Mouse (Mus musculus) forebrain, embryonic 10.5 days (tissue): ENCODE measurements around the gene Tfdp2. TPM values are rescaled to one million over a fixed set of nuclear protein-coding genes. Genes with fewer than 3 reads are reported as not detected.

Experiments used
- DNase-seq: peaks from one replicate; pipeline ENCODE4 v3.0.0-alpha.2; 2017; ENCODE audit warnings: low spot score; ENCODE audit errors: extremely low spot score
- H3K27ac ChIP-seq: fragments of 300-500 bp; sonication (generic); 2 replicates; pipeline ENCODE4 v1.5.1; 2016; ENCODE audit warnings: mild to moderate bottlenecking
- H3K27me3 ChIP-seq: fragments of 300-500 bp; sonication (generic); 2 replicates; pipeline ENCODE4 v1.6.1; 2016; ENCODE audit warnings: mild to moderate bottlenecking; ENCODE audit not compliant: poor library complexity, severe bottlenecking
- H3K36me3 ChIP-seq: fragments of 300-500 bp; sonication (generic); replicated peaks from 2 replicates; pipeline ENCODE4 v1.6.1; 2016; ENCODE audit warnings: mild to moderate bottlenecking, moderate library complexity
- H3K4me1 ChIP-seq: fragments of 300-500 bp; sonication (generic); 2 replicates; pipeline ENCODE4 v1.6.1; 2016
- H3K4me3 ChIP-seq: fragments of 300-500 bp; sonication (generic); 2 replicates; pipeline ENCODE4 v1.5.1; 2016; ENCODE audit warnings: mild to moderate bottlenecking, moderate library complexity
- H3K9me3 ChIP-seq: fragments of 300-500 bp; sonication (generic); 2 replicates; pipeline ENCODE4 v1.6.1; 2016; ENCODE audit warnings: mild to moderate bottlenecking, moderate library complexity
- WGBS: fragments of 180-500 bp; shearing (Covaris S2); methylation state at CpG from one replicate; pipeline ENCODE4 v1.1.7; 2016; 5-methylcytosine and 5-hydroxymethylcytosine counted together
- polyA plus RNA-seq: library from polyadenylated mRNA; unstranded; fragments of >200 nt; fragmentation: Nextera tagmentation; extraction: Ambion mirVana; gene quantifications from 2 replicates; pipeline ENCODE4 v1.2.1, GENCODE M21; 2016

Gene Tfdp2
- polyA plus RNA-seq, 1 experiment from 2014 or later = 63.2 TPM

GRCm38 (mm10) chr9:96269726-96270125 lies 73.7 kb downstream of the Tfdp2 start:
- Histone ChIP-seq H3K4me3 (no peak overlapping the region), H3K27ac (no peak overlapping the region), H3K4me1 (peaks cover 6% of the 10 kb centered on the region; the same call in 1 of the 2 replicates), H3K9me3 (no peaks in the 10 kb centered on the region), H3K27me3 (no peaks in the 10 kb centered on the region), H3K36me3 (peaks cover 21% of the 10 kb centered on the region)
- WGBS = 94% methylated on average over 2 of the region's 2 CpGs
- DNase-seq = no peak

- H3K27ac ChIP-seq = no peak overlapping the region
- H3K27me3 ChIP-seq = no peaks in the 10 kb centered on the region
- no peak overlapping the region for H3K4me3 ChIP-seq
- peaks cover 44% of the 10 kb centered on the region for H3K36me3 ChIP-seq
- H3K4me1 ChIP-seq = no peaks in the 10 kb centered on the region
- no peaks in the 10 kb centered on the region for H3K9me3 ChIP-seq
- no peak for DNase-seq
Measured at GRCm38 (mm10) chr9:96275543-96275942, 79.5 kb downstream of the Tfdp2 start.

- H3K4me3 ChIP-seq = no peak overlapping the region
- H3K36me3 ChIP-seq = peaks cover 16% of the 10 kb centered on the region
- 0 out of 2 replicates have a peak, but pooled peaks cover 4% of the 10 kb centered on the region for H3K4me1 ChIP-seq
- 65% methylated on average over 3 of the region's 3 CpGs for WGBS
- H3K27me3 ChIP-seq = no peaks in the 10 kb centered on the region
- DNase-seq = no peak
- no peak overlapping the region for H3K27ac ChIP-seq
- no peaks in the 10 kb centered on the region for H3K9me3 ChIP-seq
Measured at GRCm38 (mm10) chr9:96281497-96281896, 85.4 kb downstream of the Tfdp2 start.

- Histone ChIP-seq H3K36me3 (peaks cover 20% of the 10 kb centered on the region), H3K27me3 (no peaks in the 10 kb centered on the region), H3K27ac (no peak overlapping the region), H3K4me1 (0 out of 2 replicates have a peak, but pooled peaks cover 4% of the 10 kb centered on the region), H3K4me3 (no peak overlapping the region), H3K9me3 (no peaks in the 10 kb centered on the region)
- WGBS = 91% methylated on average over 3 of the region's 3 CpGs
- DNase-seq = no peak
Measured at GRCm38 (mm10) chr9:96282082-96282481, 86.0 kb downstream of the Tfdp2 start.

DNA sequence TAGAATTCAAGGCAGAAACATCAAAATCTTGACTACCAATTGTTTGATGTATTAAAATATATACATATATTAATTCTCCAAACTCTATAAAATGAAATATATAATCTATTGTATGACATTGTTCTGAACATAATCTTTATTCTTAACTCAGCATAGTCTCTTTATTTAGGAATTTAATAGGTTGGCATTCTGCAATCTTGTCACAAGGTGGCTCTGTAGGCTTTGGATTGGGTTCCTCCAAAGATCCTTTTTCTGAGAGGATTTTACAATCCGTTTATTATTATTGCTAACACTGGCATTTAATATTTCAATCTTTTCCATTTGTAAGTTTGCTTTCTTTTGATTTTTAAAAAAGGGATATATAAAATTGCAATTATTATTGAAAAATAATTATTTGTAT lies 88.8 kb downstream of the Tfdp2 start:
- H3K36me3 ChIP-seq = peaks cover 29% of the 10 kb centered on the region
- H3K9me3 ChIP-seq = no peaks in the 10 kb centered on the region
- no peak overlapping the region for H3K27ac ChIP-seq
- no peaks in the 10 kb centered on the region for H3K27me3 ChIP-seq
- H3K4me1 ChIP-seq = 0 out of 2 replicates have a peak, but pooled peaks cover 4% of the 10 kb centered on the region
- WGBS = 40% methylated on average over 1 of the region's 1 CpGs
- H3K4me3 ChIP-seq = no peak overlapping the region
- DNase-seq = no peak

DNA sequence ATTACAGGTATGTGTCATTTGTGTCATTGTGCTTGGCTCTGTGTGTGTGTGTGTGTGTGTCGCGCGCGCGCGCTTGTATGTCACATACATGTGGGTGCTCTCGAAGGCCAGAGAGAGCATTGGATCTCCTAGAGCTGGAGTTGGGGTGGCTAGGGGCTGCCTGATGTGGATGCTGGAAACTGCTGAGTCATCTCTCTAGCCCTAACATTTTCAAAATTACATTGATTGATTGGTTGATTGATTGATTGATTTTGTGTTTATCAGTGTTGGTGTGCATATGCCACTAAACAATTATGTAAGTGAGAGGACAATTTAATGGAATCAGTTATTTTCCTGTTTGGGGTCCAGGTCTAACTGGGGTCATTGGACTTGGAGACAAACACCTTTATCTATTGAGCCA lies 96.1 kb downstream of the Tfdp2 start:
- Histone ChIP-seq H3K36me3 (peaks cover 73% of the 10 kb centered on the region), H3K4me1 (no peaks in the 10 kb centered on the region), H3K27me3 (no peaks in the 10 kb centered on the region), H3K9me3 (no peaks in the 10 kb centered on the region), H3K27ac (no peak overlapping the region), H3K4me3 (no peak overlapping the region)
- WGBS = 96% methylated on average over 7 of the region's 7 CpGs
- DNase-seq = no peak

GRCm38 (mm10) chr9:96299324-96300008 lies 103.4 kb downstream of the Tfdp2 start:
- H3K27me3 ChIP-seq = no peaks in the 10 kb centered on the region
- peaks cover 90% of the 10 kb centered on the region for H3K36me3 ChIP-seq
- DNase-seq = no peak
- H3K4me1 ChIP-seq = no peaks in the 10 kb centered on the region
- WGBS = 94% methylated on average over 3 of the region's 3 CpGs
- H3K9me3 ChIP-seq = no peaks in the 10 kb centered on the region
- H3K4me3 ChIP-seq = no peak overlapping the region
- H3K27ac ChIP-seq = no peak overlapping the region

- Histone ChIP-seq H3K4me3 (no peak overlapping the region), H3K36me3 (peaks cover 99% of the 10 kb centered on the region), H3K27me3 (no peaks in the 10 kb centered on the region), H3K9me3 (peaks cover 2% of the 10 kb centered on the region; the same call in 1 of the 2 replicates), H3K27ac (no peak overlapping the region), H3K4me1 (peaks cover 21% of the 10 kb centered on the region)
- 55% methylated on average over 3 of the region's 3 CpGs for WGBS
- DNase-seq = no peak
Measured at GRCm38 (mm10) chr9:96308816-96309215, 112.7 kb downstream of the Tfdp2 start.

DNA sequence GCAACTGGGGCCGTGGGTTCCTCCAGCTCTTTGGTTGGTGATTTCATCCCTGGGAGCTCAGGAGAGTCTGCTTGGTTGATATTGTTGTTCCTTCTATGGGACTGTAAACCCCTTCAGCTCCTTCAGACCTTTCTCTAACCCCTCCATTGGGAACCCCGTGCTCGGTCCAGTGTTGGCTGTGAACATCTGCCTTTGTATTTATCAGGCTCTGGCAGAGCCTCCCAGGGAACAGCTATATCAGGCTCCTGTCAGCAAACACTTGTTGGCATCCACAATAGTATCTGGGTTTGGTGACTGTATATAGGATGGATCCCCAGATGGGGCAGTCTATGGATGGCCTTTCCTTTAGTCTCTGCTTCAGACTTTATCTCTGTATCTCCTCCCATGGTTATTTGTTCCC lies 116.0 kb downstream of the Tfdp2 start:
- Histone ChIP-seq H3K4me1 (peaks cover 21% of the 10 kb centered on the region), H3K27ac (no peak overlapping the region), H3K36me3 (peaks cover 99% of the 10 kb centered on the region), H3K27me3 (no peaks in the 10 kb centered on the region), H3K9me3 (0 out of 2 replicates have a peak, but pooled peaks cover 2% of the 10 kb centered on the region), H3K4me3 (no peak overlapping the region)
- no peak for DNase-seq
- 92% methylated on average over 3 of the region's 3 CpGs for WGBS

- Histone ChIP-seq H3K9me3 (no peaks in the 10 kb centered on the region), H3K27ac (no peak overlapping the region), H3K4me3 (no peak overlapping the region), H3K36me3 (peaks cover 86% of the 10 kb centered on the region), H3K27me3 (no peaks in the 10 kb centered on the region), H3K4me1 (peaks cover 3% of the 10 kb centered on the region)
- 95% methylated on average over 5 of the region's 5 CpGs for WGBS
- DNase-seq = no peak
Measured at GRCm38 (mm10) chr9:96319333-96319732, 123.3 kb downstream of the Tfdp2 start.

- DNase-seq = no peak
- H3K4me1 ChIP-seq = peaks cover 9% of the 10 kb centered on the region
- 89% methylated on average over 6 of the region's 6 CpGs for WGBS
- no peaks in the 10 kb centered on the region for H3K9me3 ChIP-seq
- peaks cover 80% of the 10 kb centered on the region for H3K36me3 ChIP-seq
- no peak overlapping the region for H3K27ac ChIP-seq
- H3K27me3 ChIP-seq = no peaks in the 10 kb centered on the region
- no peak overlapping the region for H3K4me3 ChIP-seq
Measured at GRCm38 (mm10) chr9:96320551-96320980, 124.5 kb downstream of the Tfdp2 start.

DNA sequence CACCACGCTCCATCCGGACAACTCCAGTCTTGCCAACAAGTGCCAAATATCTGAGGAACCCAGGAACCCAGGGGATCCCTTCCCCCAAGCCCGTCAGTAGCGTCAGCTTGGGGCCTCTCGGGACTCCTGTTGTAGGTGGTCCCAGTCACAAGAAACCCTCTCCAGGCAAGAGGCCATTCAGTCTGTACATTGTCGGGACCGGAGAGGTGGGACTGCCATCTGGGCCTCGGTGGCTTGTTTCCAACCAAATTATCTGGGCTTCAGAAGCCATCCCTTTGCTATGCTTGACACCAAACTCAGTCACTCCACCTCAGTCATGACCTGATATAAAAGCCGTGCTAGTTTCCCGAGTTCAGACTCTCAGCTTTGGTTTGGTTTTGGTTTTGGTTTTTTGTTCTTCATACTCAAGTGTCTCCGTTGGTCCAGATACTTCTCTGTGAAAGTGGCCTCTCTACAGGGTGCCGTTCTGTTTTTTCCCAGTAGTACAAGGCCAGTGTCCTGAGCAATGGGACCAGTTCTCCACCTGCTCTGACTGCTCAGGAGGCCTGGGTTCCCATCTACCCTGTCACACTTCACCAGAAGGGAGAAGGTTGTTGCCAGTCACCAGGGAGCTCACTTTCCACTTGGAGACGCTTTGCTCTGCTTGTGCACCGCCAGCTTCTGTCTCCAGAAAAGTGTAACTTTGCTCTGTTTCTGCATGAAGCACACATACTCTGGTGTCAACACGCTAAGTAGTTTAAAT lies 126.5 kb downstream of the Tfdp2 start:
- no peaks in the 10 kb centered on the region for H3K9me3 ChIP-seq
- H3K27me3 ChIP-seq = no peaks in the 10 kb centered on the region
- peaks cover 60% of the 10 kb centered on the region for H3K36me3 ChIP-seq
- peaks cover 9% of the 10 kb centered on the region for H3K4me1 ChIP-seq
- DNase-seq = no peak
- H3K27ac ChIP-seq = no peak overlapping the region
- no peak overlapping the region for H3K4me3 ChIP-seq
- 95% methylated on average over 15 of the region's 15 CpGs for WGBS

DNA sequence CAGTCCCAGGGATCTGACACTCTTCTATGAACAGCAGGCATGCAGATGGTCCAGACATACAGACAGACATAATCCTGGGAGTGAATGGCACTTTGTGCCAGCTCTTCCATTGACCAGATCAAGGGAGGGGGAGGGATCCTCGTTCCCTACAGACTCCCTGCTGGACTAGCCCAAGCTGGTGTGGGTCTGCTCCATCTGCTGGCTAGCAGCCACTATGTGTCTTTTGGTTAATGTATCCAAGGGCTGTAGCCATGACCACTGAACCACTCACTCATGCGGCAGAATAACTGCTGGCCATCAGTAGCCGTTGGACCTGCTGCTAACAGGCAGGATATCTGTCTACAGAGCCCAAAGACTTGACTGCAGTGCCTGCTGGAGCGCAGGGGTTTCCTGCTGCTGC lies 128.4 kb downstream of the Tfdp2 start:
- Histone ChIP-seq H3K4me1 (peaks cover 9% of the 10 kb centered on the region), H3K4me3 (no peak overlapping the region), H3K27me3 (no peaks in the 10 kb centered on the region), H3K27ac (no peak overlapping the region), H3K9me3 (no peaks in the 10 kb centered on the region), H3K36me3 (peaks cover 42% of the 10 kb centered on the region)
- WGBS = 75% methylated on average over 4 of the region's 4 CpGs
- DNase-seq = no peak
